Mouse (Mus musculus): Measurements from ENCODE around the gene Qser1.

Gene Qser1

DNA sequence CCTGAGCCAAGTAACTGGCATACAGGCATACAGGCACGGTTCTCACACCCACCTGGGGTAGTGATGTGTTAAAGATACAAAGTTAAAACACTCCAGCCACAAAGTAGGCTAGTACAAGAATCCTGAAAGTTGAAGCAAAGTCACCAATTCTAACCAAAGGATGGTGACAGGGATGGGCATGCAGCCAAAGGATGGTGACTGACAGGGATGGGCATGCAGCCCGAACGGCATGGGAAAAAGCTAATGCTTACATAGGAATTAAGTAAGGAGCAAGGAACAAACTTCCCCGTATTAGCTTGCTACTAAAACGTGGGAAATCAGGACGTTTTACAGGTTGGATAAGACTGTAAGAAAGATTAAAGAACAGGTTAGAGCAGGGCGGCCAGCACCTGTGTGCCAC lies 80.3 kb downstream of the Qser1 start:
- no peak for DNase-seq (ENCODE audit: low spot score in 2 of 2)

DNA sequence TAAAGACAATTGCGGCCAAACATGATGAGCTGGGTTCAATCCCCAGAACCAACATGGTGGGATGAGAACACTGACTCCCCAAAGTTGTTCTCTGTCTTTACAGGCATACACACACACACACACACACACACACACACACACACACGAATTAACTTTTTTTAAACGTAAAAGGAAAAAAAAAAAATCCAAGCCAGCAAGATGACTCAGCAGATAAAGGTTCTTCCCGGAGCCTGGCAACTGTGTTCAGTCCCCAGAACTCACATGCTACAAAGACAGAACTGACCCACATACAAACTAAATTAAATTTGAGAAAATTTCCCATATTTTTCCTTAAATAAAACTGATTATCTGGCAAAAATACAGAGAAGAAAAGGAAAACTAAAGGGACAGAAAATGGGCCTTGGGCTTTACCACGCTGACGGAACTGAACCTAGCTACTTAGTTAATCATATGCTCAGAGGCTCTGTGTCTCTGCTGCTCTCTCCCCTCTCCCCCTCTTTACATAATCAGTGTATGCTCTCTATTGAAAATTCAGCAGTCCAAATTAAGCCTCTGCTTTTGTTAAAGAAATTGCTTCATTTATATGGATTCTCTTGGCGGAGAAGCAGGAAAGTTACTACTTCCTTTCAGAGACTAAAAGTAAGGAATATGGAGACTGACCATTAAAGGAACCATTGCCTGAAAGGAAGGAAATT lies 83.9 kb downstream of the Qser1 start:
- DNase-seq (ENCODE audit: low spot score in 2 of 2), result no peak

DNA sequence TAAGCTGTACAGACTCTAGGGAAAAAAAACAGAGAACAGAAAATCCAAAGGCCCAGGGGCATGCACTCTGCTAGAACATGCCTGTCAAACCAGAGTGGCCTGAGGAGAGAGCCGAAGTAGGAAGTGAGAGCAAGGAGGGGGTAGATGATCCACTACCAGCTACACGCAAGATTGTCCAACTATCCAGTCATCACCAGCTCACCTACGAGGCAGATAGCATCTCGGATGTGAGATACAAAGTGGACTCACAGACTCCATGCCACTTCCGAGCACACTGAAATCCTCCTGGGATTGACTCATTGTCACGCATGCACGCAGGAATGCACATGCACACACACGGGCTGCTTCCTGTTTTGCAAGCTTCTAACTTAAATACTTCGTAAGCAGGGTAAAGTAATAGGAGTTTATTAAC lies 84.5 kb downstream of the Qser1 start:
- no peak for DNase-seq (ENCODE audit: low spot score in 2 of 2)

DNA sequence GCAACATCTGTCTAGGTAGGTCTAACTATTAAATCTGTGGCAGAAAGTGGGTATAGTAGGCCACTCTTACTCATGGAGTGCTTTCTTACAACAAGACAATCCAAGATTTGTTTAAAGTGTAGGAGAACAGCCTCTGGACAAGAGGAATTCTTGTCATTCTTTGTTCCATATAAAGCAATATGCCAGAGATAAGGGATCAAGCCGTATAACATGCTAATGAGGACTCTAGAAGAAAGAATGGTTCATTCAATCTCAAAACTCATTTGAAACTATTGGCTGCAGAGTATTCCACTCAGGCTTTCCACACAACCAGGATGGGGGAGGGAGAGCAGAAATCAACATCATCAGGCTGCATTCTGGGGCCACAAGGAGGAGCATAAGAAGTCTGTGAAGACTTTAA lies 89.2 kb downstream of the Qser1 start:
- DNase-seq (ENCODE audit: low spot score in 2 of 2), result no peak

DNA sequence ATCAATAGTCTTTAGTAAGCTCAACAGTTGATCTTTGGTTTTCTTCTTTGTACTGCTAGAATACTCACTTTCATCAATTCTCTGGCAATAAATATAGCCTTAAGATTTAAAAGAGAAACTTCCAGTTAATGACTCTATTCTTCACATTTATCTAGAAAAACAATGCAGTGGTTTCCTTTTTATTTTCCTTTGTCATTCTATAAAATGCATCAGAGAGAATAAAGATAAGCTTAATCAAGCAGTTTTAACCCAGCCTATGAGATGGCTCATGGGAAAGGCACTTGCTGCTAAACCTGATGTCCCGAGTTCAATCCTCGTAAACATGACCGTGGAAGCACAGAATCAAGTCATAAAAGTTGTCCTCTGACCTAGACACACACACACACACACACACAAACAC lies 94.5 kb downstream of the Qser1 start:
- no peak for DNase-seq (ENCODE audit: low spot score in 2 of 2)

DNA sequence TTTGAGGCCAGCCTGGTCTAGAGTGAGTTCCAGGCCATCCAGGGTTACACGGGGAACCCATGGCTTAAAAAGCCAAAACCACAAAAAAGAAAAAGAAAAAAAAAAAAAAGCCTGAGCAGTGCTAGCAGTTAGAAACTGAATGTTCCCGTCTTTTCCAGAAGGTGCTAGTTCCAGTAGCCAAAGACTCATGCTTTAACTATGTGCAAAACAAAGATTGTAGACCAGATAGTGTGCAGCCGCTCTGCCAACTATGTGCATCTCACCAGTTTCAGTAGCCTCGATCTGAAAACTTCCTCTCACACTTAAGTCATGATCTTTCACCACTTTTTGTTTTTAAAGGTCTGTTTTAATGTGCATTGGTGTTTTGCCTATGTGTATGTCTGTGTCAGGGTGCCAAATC lies 98.7 kb downstream of the Qser1 start:
- no peak for DNase-seq (ENCODE audit: low spot score in 2 of 2)

DNA sequence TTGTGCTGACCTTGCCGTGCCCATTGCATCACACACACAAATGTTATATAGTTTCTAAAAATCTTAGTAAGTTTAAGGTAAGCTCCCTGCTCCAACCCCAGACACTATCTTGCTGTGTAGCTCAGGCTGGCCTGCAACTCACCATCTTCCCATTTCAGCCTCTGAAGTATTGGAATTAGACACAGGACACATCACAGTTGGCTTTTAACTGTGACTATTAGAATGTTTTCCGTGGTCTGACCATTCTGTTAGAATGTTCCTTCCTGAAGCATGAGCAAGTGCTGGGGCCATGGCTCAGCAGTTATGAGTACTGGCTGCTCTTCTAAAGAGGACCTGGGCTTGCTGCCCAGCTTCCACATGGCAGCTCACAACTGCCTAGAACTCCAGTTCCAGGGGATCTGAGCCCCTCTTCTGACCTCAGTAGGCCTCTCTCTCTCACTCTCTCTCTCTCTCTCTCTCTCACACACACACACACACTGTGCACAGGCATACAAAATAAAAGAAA lies 99.3 kb downstream of the Qser1 start:
- no peak for DNase-seq (ENCODE audit: low spot score in 2 of 2)

DNA sequence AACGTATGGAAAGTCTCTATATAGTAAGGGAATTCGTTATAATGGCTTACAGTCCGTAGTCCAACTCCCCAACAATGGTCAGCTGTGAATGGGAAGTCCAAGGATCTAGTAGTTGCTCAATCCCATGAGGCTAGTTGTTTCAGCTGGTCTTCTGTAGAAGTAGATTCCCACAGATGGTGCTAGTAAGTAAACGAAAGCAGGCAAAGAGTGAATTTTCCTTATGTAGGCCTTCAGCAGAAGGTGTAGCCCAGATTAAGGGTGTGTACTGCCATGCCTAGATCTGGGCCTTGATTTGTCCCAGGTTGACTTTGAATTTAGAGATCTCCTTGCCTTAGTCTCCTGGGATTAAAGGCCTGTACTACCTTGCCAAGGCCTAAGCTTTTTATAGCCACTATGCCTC lies 100.3 kb downstream of the Qser1 start, which contains the start of gene Pin1rt1:
Gene Pin1rt1, minus strand, starts transcription at position 101 of the 400 bp plus-strand sequence.
- no peak for DNase-seq (ENCODE audit: low spot score in 2 of 2)

DNA sequence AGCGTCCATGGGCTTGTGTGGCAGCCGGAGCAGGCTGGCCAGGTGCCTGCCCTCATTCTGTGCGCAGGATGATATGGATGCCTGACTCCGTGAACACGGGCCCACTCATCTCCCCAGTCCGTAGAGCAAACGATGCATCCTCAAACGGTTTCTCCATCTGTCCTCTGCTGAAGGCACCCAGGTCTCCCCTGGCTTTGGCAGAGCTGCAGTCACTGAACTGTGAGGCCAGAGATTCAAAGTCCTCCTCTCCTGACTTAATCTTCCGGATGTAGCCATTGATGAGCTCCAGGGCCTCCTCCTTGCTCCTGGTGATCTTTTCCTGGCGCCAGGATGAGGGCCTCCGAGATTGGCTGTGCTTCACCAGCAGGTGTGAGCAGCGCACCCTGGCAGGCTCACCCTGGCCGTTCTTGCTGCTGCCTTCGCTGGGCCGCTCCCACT lies 102.3 kb downstream of the Qser1 start:
- DNase-seq (ENCODE audit: low spot score in 2 of 2), result no peak

DNA sequence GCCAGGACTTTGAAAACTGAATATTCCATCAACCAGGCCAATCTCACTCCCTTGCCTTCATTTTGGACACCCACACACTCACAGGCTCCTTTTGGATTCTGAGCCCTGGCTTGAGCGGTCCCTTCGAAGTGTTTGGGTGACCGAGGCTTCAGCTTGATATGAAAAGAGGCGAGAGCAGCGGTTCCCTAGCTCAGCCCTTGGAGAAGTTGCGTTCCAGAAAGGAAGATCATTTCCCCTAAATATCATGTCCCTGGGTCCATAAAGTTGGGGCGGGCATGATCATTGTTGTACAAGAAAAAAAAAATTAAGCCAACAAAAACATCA lies 104.1 kb downstream of the Qser1 start:
- no peak for DNase-seq (ENCODE audit: low spot score in 2 of 2)

DNA sequence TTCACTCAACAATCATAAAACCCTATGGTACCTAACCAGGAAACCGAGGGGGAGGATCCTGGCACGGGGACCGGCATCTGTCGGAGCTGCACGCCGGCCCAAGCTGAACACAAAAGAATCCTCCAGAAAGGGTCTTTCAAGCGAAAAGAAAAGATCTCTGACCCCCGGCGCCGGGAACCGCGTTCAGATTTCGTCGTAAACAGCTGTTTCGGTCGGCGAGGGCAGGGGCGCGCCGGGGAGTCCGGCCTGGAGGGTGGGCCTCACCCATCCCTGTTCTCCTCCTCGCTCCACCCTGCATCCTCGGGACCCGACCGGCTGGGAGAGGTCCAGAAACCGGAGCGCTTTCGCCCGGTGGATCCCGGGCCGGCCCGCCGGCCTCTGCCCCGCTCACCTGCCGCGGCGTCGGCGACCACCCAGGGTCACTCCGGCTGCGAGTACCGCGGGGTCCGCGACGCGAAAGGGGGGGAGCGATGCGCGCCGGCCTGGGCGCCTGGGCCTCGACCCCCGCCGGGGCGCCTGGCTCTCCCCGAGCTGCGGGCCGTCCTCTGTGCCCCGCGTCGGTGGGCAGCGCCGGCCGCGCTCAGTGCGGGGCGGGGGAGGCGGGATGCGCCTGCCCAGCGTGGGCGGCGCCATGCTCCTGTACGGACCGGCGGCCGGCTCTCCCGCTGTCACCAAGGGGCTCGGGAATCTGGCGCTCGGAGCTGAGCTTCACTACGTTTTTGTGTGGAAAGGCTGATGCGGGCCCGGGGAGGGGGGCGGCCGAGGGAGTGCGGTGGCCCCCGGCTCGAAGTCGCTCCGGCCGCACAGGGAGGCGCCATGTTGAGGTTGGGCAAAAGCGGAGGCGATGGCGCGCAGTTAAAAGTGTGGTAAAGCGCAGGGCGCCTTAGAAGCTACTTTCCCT lies 104.7 kb downstream of the Qser1 start, which contains the start of gene Tcp11l1:
Gene Tcp11l1, minus strand, starts transcription at position 585 of the 901 bp plus-strand sequence.
- peak; percentile 52 to 55 for DNase-seq (ENCODE audit: low spot score in 2 of 2)

DNA sequence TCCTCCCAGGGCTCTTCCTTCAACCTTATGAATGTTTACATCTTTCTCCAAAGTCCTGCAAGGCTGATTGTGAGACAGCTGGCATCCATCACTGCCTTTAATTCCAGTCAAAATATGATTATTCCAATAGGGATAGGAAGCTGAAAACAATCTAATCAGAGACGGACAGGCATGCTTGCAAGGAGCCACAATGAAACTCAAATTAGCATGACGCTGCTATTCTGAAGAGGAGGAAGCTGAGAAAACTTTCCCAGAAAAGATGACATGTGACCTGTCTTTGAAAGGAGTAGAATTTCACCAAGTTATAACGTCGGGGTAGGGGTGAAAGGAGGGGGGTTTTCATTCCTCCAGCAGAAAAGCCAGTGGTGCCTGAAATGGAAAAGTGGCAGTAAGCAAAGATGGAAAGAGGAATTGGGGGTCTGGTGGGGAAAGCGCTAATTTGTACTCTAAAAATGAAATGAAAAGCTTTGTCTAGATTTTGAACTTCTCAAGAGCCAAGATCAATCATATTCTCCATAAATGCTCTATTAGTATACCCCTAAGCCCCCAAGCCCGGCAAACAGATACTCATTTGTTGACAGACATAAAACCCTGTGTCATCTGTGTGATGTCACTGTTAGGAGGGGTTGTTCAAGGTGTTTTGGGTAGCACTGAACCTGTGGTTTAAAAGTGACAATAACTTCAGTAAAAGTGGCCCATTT lies 105.7 kb downstream of the Qser1 start:
- no peak for DNase-seq (ENCODE audit: low spot score in 2 of 2)

DNA sequence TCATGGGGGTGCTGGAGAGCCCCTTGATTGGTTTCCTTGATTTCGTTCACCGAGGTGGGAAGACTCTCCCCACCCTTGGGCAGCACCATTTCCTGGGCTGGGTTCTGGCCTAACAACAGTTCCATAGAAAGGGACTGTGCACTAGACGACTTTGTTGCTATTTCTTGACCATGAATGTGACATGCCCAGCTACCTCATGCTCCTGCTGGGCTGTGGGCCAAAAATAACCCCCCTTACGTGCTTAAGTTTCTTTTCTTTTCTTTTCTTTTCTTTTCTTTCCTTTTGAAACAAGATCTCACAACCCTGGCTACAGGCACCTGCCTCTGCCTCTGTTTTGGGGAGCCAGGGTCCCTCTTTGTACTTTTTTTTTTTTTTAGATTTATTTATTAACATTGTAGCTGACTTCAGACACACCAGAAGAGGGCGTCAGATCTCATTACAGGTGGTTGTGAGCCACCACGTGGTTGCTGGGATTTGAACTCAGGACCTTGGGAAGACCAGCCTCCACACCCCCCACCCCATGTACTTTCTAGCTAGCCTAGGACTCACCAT lies 106.7 kb downstream of the Qser1 start:
- no peak for DNase-seq (ENCODE audit: low spot score in 2 of 2)
